Mouse (Mus musculus) cerebellum, adult 9-11 months (tissue): Measurements from ENCODE around the gene Masp2.

ENCODE experiments used
- DNase-seq: peaks from one replicate; pipeline ENCODE4 v3.0.0; 2022

Gene Masp2

DNA sequence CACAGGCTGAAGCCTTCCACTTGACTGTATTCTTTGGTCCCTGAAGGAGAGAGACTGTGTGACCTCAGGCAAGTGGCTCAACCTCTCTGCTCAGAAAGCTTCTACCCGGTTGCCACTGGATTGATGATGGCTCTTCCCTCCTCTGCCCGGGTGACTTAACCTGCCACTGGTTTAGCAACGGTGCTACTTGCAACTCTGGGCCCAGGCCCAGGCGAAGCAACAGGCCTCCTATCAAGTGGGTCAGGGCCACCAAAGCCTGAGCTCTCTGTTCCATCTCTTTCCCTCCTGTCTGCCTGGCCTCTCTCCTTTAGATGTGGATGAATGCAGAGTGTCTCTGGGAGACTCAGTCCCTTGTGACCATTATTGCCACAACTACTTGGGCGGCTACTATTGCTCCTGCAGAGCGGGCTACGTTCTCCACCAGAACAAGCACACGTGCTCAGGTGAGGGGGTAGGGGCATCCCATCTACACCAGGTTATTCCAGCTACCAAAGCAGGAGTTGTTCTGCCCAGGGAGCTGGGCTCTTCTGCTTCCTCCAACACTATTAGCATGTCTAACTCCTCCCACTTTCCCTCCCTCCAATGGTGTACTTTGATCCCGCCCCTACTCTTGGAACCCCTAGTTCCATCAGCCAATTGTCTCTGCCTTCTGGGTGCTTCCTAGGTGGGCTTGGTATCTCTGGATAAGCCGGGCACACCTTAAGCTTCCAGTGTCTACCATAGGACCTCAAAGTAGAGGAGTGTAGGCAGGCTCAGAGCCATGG is 1.2 kb downstream of the Masp2 start:
- DNase-seq: no peak

DNA sequence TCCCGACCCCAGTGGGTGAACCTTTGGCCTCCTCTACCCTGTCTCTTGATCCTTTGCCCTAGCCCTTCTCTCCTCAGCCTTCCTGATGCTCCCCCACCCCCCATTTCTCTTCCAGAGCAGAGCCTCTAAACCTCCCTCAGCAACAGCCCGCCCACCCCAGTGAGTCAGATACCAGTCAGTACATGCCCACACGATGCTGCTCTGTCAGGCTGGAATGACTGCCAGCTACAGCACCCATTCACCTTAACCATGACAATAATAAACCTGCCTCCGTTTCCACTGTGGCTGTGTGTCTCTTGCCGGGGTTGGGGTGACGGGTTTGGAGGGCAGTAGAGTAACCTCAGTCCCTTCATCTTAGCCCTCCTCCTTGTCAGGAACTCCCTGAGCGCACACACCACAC is 1.8 kb downstream of the Masp2 start:
- DNase-seq: no peak

DNA sequence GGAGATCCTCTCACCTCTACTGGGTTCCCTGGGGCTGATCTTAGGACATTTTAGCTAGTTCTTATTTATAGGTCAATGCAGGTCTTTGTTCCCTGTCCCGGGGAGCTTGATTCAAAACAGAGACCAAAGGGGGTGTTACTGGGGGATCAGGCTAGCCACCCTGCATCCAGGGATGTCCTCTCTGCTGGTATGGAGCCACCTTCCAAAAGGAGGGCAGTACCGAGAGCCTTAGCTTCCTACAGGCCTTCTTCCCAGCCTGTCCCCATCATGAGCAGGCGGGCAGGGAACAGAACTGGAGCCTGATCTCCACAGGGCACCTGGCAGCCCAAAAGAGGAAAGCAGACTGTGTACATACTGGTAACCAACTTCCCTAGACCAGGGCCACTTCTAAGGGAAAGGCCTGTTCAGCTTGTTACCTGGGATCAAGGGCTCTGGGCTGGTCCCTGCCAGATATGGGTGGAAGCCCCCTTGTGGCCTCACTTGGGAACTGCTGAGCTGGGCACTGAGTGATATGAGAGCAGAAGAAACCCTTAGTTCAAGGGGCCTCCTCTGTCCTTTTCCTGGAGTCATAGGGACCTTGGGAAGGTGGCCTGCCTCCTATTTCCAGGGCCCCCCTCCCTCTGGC is 2.3 kb downstream of the Masp2 start:
- DNase-seq: no peak

DNA sequence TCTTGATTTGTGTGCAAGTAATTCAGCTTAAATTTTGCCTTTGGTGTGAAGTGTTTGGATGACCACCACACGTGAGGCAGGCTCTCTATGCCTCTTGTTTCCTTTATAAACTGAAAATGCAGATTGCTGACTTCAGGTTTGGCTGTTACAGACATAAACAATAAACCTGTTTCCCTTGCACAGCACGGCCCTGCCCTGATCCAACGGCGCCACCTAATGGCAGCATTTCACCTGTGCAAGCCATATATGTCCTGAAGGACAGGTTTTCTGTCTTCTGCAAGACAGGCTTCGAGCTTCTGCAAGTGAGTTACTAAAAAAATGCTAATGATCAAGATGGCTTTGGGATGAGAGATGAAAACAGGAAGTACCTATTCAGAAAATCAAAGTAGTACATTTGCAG is 5.4 kb downstream of the Masp2 start:
- peak; percentile 61 for DNase-seq

DNA sequence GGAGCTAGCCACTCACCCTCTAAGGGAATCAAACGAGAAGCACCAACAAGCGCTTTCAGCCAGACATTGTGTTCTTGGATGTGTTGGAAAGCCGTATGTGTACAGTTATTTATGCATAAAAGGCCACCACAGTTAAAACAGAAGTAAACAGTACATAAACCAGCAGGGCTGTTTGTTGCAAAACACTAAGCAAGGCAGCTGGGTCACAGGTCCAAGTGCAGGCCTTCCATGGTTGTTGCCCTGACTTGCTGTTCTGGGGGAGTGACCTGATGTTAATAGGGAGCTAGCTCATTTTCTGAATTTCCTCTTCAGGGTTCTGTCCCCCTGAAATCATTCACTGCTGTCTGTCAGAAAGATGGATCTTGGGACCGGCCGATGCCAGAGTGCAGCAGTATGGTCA is 7.5 kb downstream of the Masp2 start:
- DNase-seq: no peak

DNA sequence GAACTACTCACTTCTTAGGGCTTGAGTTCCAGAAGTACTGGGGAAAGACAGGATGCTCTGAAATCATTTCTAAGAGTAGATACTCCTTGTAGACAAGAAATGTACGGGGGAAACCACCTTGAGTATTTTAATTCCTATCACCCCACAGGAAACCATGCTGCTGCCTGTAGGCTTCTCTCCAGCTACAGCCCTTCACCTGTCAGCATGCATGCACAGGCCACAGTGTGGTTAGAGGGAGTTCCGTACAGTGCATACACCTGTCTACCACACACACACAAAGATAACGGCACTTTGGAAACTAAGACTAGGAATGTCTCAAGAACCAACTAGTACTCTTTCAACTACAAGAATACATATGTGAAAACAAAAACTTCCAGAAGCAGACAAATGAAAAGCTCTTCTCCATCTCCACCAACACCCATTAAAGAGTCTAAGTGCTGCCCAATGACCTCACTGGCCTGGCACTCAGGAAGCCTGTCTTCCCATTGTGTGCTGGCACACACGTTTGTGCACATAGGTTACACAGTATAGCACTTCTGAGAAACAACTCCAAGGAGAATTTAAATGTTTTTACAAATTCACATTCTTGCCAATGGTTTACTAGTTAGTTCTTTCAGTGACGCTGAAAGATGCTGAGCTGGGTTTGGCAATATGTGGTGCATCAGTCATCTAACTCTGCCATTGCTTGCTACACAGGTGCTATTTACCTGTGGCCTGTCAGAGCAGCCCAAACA is 8.4 kb downstream of the Masp2 start:
- DNase-seq: no peak

DNA sequence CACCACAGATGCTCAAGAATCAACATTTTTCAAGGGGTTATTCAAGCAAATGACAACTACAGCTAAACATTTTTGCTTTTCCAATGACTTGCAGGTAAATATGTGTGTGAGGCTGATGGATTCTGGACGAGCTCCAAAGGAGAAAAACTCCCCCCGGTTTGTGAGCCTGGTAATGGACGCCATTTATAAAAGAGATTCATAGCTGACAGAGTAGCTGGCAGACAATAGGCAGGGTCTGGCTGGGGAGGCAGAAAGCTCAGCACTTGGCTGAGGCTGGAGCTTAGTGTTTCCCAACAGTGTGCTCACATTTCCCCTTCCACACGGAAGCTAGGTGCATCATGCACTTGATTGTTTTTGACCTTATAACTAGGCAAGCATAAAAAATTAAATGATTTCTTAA is 10.2 kb downstream of the Masp2 start:
- no peak for DNase-seq

DNA sequence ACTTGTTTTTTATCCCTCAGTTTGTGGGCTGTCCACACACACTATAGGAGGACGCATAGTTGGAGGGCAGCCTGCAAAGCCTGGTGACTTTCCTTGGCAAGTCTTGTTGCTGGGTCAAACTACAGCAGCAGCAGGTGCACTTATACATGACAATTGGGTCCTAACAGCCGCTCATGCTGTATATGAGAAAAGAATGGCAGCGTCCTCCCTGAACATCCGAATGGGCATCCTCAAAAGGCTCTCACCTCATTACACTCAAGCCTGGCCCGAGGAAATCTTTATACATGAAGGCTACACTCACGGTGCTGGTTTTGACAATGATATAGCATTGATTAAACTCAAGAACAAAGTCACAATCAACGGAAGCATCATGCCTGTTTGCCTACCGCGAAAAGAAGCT is 11.4 kb downstream of the Masp2 start:
- DNase-seq: no peak

DNA sequence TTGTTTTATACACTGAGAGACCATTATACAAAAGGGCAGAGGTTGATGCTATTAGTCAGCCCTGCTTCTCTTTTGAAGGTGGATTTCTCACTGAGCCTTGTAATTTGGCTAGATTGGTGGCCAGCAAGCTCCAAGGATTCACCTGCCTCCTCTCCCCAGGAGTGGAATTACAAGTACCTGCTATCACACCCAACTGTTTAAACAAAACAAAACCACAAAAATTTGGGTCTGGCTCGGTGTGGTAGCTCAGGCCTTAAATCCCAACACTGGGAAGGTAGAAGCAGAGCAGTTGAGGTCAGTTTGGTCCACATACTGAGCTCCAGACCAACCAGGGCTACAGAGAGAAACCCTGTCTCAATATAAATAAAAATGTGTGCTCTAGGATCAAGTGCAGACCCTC is 17.5 kb downstream of the Masp2 start:
- DNase-seq: no peak

DNA sequence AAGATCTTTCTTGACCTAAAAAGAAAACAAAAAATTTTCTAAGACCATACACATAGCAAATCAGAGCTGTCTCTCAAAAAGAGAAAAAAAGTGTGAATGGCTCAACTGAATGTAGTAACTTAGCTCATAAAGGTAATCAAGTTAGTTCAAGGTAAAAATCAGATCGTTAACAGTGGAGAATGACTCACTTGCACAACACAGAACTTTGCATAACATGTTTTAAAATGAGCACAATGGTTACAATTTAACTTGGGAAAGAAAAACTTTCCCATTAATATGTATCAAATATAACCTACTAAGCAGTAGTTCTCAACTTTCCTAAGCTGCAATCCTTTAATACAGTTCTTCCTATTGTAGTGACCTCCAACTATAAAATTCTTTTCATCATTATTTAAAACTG is 18.4 kb downstream of the Masp2 start:
- DNase-seq: no peak

DNA sequence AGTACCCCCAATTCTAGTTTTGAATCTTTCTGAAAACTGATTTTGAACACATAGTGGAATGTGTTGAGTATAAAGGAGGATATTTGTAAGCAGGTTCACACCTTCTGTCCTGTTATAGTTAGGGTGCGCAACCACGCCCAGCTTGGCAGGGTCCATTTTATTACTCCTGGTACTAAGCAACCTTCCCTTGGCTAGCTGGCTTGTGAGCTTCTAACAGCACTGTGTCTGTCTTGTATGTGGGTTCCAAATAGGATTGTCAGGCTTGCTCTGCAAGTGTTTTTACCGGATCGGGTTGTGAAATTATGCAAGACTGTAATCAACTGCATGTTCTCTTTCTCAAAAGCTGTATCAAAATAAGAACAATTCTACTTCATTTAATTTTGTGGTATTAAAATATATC is 20.1 kb downstream of the Masp2 start:
- DNase-seq: no peak

DNA sequence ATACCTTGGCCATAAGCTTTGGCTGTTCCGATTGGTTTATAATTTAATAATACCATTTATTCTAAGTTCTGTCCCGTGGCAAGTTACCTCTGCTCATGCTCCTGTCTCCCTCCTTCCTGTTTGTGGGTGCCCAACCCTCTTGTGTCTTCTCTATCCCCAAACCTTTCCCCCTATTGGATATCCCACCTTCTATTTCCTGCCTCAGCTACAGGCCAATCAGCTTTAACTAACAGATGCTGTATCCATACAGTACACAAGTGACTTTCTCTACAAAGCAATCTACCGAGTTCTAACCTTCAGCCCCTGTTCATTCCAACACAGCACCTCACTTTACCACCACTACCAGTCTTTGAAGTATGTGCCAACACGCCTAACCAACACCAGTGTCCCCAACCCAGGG is 21.3 kb downstream of the Masp2 start:
- no peak for DNase-seq

DNA sequence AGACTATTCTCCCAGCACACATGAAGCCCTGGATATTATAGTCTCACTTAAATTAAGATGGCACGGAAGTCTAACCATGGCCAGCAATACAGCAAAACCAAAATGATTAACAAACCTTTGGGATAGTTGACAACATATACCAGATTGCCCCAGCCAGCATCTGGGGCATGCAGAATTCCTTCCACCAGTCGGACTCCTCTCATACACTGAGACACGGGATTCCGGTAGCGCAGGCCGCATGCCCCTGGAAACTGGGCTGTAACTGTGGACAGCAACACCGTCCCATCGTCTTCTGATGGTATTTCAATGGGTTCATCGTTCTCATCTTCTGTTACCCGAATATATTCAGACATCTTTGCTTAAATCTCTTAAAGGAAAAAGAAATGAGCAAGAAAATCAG is 22.7 kb downstream of the Masp2 start:
- no peak for DNase-seq

DNA sequence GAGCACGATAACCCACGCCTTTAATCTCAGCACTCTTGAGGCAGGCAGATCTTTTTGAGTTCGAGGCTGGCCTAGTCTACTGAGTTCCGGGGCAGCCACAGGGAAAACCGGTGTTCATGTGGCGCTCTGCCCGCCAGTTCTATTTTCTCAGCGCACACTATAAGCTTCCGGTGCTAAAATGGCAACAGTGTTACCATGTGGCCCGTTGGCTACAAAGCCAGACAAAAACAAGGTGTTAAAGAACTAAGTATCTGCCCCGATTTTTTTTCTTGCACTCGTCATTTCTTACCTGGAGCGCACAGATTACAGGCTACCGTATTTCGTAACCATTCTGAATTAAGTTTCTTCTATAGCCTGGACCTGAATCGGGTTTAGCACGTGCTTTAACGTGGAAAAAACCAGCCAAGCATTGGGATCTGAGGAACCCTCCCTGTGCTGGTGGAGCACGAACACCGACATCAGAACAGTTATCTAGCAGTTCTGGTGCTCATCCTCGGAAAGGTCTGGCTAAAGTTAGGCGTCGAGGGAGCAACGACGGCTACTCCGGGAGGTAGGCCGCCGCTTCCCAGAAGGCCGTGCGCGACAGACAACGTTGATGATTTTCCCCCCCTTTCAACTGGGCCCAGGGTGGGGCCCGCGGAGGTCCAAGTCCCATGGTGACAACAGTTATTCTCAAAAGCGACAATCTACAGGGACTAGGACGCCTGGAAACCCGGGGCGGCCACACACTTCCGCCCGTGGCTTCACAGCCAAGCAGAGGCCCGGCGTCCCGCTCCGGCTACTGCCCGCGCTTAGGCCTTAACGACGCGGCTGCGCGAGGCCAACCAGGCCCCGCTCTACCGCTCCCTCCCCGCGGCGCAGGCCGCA is 23.6 kb downstream of the Masp2 start:
- DNase-seq: peak; percentile 48

DNA sequence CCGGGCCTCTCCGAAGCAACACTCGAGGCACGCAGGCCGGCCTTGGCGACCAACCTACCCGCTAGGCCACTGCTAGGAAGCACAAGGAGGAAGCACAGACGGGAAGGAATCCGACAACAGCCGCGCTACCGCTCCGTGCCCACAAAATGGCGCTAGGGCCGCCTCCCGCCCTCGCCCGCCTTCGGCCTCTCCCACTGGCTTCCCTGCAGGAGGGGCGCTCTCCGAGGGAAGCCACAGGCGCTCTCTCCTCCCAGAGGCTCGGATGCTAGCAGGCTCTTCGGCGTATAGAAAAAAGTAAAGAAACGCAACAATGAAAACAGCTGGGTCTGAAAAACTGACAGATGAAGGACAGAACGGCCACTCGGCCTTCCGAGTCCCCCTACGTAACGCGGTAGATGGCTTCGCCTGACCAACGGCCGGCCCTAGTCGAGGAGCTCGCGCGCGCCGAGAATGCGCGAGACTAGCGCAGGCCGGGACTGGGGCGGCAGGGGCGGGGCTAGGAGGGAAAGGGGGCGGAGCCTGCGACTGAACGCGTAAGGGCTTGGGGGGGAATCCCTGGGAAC is 24.4 kb downstream of the Masp2 start, which contains the start of gene Tardbp:
Gene Tardbp (minus strand): TSS at position 397 of the 563 bp plus-strand sequence.
- DNase-seq: peak; percentile 95

DNA sequence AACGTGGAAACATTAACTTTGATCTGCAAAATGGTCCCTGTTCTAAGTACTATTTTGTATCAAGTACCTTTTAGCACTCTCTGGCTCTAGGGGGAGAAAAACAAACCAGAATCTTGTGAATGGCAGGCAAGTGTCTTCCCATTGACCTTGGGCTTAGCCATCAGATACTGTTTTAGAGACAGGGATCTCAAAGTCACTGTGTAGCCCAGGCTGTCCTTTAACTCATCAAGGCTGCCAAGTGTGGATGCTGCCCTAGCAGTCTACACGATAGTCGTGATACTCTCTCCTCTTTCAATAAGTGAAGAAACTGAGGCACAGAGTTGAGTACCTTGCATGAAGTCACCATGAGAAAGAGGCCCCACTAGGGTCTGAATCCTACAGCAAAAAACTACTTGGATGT is 24.9 kb downstream of the Masp2 start:
- no peak for DNase-seq

DNA sequence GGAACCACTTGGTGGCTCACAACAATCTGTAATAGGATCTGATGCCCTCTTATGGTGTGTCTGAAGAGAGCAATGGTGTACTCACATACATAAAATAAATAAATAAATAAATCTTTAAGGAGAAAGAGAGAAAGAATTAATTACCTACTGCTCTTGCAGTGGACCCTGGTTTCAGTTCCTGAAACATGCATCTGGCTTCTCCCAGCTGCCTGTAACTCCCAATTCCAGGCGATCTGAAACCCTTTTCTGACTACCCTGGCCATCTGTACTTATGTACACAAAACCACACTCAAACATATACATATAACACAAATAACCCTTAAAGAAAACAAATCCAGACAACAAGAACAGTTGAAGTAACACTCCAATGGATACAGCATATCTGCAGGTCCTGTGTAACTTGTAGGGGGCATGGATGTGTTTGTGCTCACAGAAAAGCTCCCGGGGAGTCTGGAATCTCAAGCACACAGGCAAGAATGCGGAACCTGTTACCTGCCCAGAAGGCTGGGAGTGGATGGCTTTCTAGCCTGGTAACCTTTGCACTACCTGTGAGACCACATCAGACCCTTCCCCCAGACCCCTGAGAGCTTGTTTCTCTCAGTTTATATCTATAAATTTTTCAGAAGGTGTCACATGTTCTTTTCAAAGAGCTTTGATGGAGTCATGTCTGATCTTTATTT is 29.8 kb downstream of the Masp2 start:
- DNase-seq: no peak

DNA sequence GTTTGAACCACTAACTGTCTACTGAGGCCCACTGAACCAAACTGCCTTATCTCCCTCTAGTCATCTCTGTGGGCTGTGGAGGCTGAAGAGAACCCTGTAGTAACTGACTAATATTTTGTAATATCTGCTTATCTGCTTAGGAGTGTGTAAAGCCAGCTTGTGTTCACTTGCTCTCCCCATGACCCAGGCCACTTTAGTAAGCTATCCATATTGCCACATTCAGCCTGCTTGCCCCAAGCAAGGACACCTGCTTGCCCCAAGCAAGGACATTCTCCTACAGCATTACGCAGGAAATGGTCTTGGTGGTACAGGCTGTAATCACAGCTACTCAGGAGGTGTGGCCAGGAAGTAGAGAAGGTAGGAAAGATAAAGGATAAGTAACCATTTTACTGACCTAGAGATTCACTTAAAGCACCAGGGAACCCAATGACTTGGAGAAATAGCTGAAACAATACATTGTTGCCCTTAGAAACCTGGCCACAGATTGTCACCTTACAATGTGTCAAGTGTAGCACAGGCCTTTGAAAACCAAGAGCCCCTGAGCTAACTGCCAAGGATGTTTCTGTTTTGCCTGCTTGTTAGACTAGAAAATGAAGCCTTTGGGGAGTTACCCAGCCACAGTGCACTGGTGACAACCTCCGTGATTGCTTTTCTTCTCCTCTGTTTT is 31.2 kb downstream of the Masp2 start:
- DNase-seq: no peak

DNA sequence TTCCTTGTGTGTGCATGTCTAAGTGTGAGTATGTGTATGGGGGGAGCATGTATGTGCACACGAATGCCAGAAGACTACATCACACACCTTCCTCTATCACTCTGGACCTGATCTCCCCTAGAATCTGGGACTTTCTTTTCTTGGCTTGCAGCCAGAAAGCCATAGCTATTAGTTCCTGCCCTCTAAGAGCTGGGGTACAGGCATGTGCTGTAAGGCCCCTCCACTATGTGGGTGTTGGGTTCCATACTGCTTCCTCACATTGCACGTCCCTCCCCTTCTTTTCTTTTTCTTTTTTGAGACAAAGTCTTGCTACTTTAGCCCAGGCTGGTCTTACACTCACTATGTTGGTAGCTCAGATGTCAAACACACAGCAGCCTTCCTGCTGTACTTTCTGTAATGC is 33.0 kb downstream of the Masp2 start:
- DNase-seq: no peak

DNA sequence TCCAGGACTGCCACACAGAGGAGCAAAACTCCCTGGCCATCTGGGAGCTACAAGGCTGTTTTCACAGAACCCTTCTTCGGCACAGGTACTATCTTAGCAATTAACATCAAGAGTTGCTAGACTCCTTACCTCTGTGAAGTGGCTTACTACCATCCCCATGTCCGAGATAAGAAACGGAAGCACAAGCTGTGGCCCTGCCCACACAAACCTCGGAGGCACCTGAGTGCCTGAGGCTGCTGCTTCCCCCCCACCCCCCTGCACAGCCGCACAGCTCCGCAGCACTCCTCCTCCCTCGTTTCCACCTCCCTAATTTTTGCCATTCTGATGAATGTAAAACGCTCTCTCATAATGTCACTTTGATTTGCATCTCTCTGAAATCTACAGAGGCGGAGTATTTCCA is 35.9 kb downstream of the Masp2 start:
- DNase-seq: no peak

DNA sequence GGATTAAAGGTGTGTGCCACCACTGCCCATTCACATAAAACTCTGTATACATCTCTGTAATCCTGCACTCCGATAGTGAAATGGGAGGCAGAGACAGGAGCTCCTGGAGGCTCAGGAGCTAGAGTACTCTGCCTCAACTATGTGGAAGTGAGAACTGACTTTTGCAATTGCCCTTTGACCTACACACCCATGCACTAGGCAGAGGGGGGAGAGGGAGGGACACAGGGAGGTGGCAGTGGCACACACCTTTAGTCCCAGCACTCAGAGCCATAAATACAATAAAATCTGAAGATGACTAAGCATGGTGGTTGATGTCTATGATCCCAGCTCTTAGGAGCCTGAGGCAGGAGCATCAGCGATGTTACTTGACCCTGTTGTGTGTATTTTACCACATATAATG is 37.1 kb downstream of the Masp2 start:
- DNase-seq: no peak

DNA sequence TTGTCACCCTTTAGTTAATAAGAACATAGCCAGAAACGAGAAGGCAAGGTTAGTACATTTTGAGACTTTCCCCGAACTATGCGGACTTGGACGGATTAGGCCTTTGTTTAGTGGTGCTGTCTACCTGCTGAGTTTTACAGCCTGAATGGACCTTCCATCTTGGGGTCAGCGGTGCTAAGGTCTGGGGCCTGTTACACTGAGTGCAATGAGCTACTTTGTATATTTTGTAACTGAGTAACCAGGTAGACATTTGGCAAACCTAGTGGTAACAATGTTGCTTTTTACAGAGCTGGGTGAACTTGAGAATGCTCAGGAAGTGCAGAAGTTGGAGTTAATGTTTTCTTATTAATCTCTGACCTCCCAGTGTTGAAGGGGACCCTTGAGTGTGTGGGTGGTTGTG is 38.8 kb downstream of the Masp2 start:
- DNase-seq: no peak
